Mouse (Mus musculus): ENCODE results near the gene Adap2.
A peak's percentile ranks its signal among the peaks of the same experiment; 100 is the strongest.

Adap2 gene

GRCm38 (mm10) chr11:80202296-80202695 is 48.4 kb downstream of the Adap2 start:
- no peak for DNase-seq

GRCm38 (mm10) chr11:80204037-80204436 is 50.1 kb downstream of the Adap2 start:
- no peak for DNase-seq

GRCm38 (mm10) chr11:80204941-80205340 is 51.0 kb downstream of the Adap2 start:
- no peak for DNase-seq

GRCm38 (mm10) chr11:80208465-80208859 is 54.6 kb downstream of the Adap2 start:
- DNase-seq: no peak

GRCm38 (mm10) chr11:80208860-80209800 is 55.2 kb downstream of the Adap2 start, which contains the start of gene Rhot1:
Rhot1 (plus strand) TSS chr11:80209019.
- DNase-seq: peak; percentile 96

GRCm38 (mm10) chr11:80210321-80210720 is 56.4 kb downstream of the Adap2 start:
- no peak for DNase-seq

- DNase-seq: no peak
Observed at GRCm38 (mm10) chr11:80212282-80212681, 58.4 kb downstream of the Adap2 start.

- no peak for DNase-seq
Observed at GRCm38 (mm10) chr11:80215291-80215690, 61.4 kb downstream of the Adap2 start.

- peak; percentile 14 for DNase-seq
Observed at GRCm38 (mm10) chr11:80218657-80219293, 64.9 kb downstream of the Adap2 start.

All from right cerebral cortex, postnatal 25 days (tissue).